Mouse (Mus musculus) testis, adult 2 months (tissue): ENCODE measurements around the gene Polr2m. TPM values are rescaled to one million over a fixed set of nuclear protein-coding genes. Genes with fewer than 3 reads are reported as not detected.
A peak's percentile ranks its signal among the peaks of the same experiment; 100 is the strongest.
"Not testable (repeated sequence)": the region's sequence is repeated elsewhere in the genome, so short reads cannot be mapped to it uniquely, and the experiment has no call there.

ENCODE experiments used
- H3K27ac ChIP-seq: fragments of 200-500 bp; 2 replicates; pipeline ENCODE4 v1.5.1; 2012; ENCODE audit warnings: low read depth, low read length; ENCODE audit not compliant: control insufficient read depth, insufficient read depth
- H3K27me3 ChIP-seq: fragments of 200-500 bp; 2 replicates; pipeline ENCODE4 v1.6.1; 2012; ENCODE audit warnings: mild to moderate bottlenecking, low read length, moderate library complexity; ENCODE audit not compliant: control insufficient read depth, insufficient read depth
- H3K36me3 ChIP-seq: fragments of 200-500 bp; 2 replicates; pipeline ENCODE4 v1.6.1; 2012; ENCODE audit warnings: mild to moderate bottlenecking, low read length; ENCODE audit not compliant: control insufficient read depth, insufficient read depth
- H3K4me1 ChIP-seq: fragments of 200-500 bp; 2 replicates; pipeline ENCODE4 v1.6.1; 2012; ENCODE audit warnings: low read length; ENCODE audit not compliant: control insufficient read depth, insufficient read depth
- H3K4me3 ChIP-seq: fragments of 200-500 bp; 2 replicates; pipeline ENCODE4 v1.5.1; 2012; ENCODE audit warnings: low read depth, mild to moderate bottlenecking, low read length, moderate library complexity, mixed read lengths; ENCODE audit not compliant: control insufficient read depth
- CTCF ChIP-seq: fragments of 200-500 bp; IDR thresholded peaks from 2 replicates; pipeline ENCODE4 v1.5.1; 2012; ENCODE audit warnings: low read depth, mild to moderate bottlenecking, inconsistent platforms, low read length, moderate library complexity; ENCODE audit not compliant: control insufficient read depth, insufficient read depth, insufficient replicate concordance
- POLR2A ChIP-seq: fragments of 200-500 bp; IDR thresholded peaks from 2 replicates; pipeline ENCODE4 v1.6.1; 2012; ENCODE audit warnings: low read depth, mild to moderate bottlenecking, inconsistent platforms, low read length, moderate library complexity; ENCODE audit not compliant: control insufficient read depth
- polyA plus RNA-seq: library from polyadenylated mRNA; depleted of rRNA; stranded (reverse); fragments of >200 nt; gene quantifications from 2 replicates; pipeline ENCODE4 v1.2.3, GENCODE M21; 2012

Gene Polr2m
- polyA plus RNA-seq, 1 experiment: 23.8 TPM

DNA sequence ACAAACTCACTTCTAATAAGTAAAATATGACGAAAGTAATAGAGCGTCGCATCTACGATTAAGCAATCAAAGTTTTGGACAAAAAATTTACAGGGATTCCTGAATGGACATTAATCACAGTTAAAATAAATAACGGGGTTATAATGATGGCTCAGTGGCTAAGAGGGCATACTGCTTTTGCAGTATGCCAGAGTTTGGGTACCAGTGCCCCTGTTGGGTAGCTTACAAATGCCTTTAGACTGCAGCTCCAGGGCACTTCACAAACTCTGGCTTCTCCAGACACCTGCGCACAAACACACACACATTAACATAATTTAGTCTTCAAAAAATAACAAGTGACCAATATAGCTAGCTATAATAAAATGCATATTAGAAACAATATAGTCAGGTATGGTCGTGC, 392 bp upstream of the Polr2m start:
- Histone ChIP-seq H3K27me3 (no peaks in the 10 kb centered on the region), H3K27ac (no peak overlapping the region), H3K36me3 (no peaks in the 10 kb centered on the region; the same call in 1 of the 2 replicates), H3K4me1 (no peaks in the 10 kb centered on the region; the same call in 1 of the 2 replicates), H3K4me3 (peak overlapping the region; percentile 99)
- TF ChIP-seq CTCF: no peak
- no peak for TF ChIP-seq POLR2A

DNA sequence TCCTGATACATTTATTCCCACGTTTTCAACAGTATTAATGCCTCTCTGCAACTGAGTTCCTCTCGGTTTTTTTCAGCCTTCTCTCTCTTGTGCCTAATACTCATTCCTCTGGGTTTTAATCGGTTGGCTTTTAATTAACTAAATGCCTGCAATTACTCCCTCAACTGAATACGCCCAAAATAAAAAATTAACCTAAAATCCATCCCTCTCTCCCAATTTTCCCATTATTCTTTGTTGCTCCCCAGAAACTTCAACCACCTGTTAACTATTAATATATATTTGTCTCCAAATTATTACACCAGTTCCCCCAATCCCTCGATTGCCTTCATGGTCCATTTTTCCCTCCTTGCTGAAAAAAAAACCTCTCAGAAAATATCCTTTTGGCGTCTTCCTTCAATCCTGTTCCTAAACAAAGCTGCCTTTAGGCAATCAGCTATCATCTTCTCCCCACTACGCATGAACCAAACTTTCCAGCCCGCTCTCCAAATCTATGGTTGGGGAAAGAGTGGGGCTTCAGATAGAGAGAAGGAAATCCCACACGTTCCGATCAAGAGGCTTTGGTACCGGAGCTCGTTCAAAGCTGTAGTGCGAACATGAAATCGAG, 762 bp downstream of the Polr2m start:
- no peaks in the 10 kb centered on the region; the same call in 1 of the 2 replicates for H3K36me3 ChIP-seq
- TF ChIP-seq POLR2A: no peak
- no peaks in the 10 kb centered on the region for H3K27me3 ChIP-seq
- peak overlapping the region; percentile 99 for H3K27ac ChIP-seq
- peak overlapping the region; percentile 99 for H3K4me3 ChIP-seq
- no peaks in the 10 kb centered on the region; the same call in 1 of the 2 replicates for H3K4me1 ChIP-seq

DNA sequence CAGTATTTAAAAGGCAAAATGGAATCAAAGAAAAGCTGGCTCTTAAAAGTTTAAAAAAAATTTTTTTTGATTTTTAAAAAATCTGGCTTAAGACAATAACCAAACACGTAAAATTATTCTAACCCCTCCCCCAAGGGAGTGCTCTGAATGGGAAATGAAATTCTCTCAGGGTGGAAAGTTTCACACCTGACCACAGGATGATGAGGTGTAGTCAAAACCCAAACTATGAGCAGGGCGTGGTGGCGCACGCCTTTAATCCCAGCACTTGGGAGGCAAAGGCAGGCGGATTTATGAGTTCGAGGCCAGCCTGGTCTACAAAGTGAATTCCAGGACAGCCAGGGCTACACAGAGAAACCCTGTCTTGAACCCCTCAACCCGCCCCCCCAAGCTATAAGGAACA, 1.9 kb downstream of the Polr2m start:
- H3K4me3 ChIP-seq, H3K27me3 ChIP-seq, H3K27ac ChIP-seq, H3K4me1 ChIP-seq, H3K36me3 ChIP-seq: not testable (repeated sequence)

DNA sequence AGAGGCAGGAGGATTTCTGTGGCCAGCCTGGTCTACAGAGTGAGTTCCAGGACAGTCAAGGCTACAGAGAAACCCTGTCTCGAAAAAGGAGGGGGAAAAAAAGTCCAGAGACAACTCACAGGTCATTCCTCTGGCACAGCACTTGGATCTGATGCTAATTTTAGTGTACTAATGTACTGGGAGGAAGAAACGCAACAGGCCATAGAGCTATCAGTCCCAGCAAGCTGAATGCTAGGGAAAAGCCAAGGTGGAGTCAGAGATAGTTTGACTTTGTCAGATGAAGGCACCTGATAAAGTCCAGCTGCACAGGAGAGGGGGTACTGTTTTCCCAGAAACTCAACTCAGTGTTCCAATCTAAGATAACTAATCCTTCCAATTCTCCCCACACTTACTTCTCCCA, 5.4 kb downstream of the Polr2m start:
- no peaks in the 10 kb centered on the region for H3K27me3 ChIP-seq
- H3K4me3 ChIP-seq: no peak overlapping the region
- H3K36me3 ChIP-seq: peaks cover 3% of the 10 kb centered on the region
- no peaks in the 10 kb centered on the region; the same call in 1 of the 2 replicates for H3K4me1 ChIP-seq
- H3K27ac ChIP-seq: no peak overlapping the region
- TF ChIP-seq CTCF (no peak), POLR2A (no peak)

DNA sequence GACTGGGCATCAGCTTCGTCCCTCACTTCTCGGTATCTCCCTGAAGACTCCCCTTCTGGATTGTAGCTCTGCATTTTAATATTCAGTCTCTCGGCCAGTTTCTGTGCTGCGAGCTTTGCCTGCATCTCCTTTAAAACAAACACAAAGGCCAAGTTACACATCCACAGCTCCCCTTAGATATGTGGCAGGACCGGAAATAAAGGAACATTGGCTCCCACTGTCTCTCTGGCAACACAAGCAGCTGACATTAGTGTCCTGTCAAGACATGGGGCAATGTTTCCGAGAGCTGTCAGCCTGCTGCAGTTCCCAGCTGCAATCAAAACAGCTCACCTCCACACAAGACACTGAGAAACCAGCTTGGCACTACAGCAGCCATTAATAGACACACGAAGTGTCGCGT, 6.3 kb downstream of the Polr2m start:
- Histone ChIP-seq H3K36me3 (peaks cover 3% of the 10 kb centered on the region), H3K27me3 (no peaks in the 10 kb centered on the region), H3K4me1 (no peaks in the 10 kb centered on the region), H3K27ac (no peak overlapping the region), H3K4me3 (no peak overlapping the region)
- TF ChIP-seq CTCF: no peak

DNA sequence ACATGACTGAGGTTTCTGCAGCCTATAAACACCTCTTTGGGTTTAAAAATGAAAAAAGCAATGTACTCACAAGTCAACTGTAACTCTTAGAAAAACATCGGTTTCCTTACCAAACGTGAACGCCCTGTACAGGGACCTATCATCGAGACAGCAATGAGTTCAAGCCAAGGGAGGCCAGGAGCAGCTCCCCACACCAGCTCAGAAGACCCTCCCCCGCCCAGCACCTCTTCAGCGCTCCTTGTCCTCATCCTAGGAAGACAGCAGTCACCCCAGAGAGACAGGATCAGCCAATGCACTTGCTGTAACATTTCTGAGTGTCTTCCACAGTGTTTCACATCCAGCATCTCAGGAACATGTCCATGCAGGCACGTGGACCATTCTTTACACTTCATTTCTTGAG, 7.1 kb downstream of the Polr2m start:
- Histone ChIP-seq H3K36me3 (peaks cover 3% of the 10 kb centered on the region), H3K4me1 (no peaks in the 10 kb centered on the region), H3K27me3 (no peaks in the 10 kb centered on the region), H3K4me3 (no peak overlapping the region), H3K27ac (no peak overlapping the region)
- no peak for TF ChIP-seq POLR2A
- no peak for TF ChIP-seq CTCF

DNA sequence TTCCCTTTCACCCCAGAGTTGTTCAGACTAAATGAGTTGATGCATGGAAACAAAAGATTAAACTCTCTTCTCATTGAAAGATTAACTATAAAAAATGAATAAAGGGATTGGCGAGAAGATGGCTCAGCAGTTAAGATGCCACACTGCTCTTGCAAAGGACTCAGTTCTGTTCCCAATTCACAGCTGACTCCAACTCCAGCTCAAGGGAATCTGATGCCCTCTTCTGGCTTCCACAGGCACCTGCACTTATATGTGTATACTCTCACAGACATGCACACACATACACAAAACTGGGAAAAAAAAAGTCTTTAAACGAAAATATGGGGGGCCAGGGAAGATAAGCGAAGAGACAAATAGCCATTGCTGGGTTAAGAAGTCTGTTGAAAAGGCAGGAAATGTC, 9.1 kb downstream of the Polr2m start:
- Histone ChIP-seq H3K36me3 (peaks cover 3% of the 10 kb centered on the region), H3K27me3 (no peaks in the 10 kb centered on the region), H3K4me1 (no peaks in the 10 kb centered on the region), H3K27ac (no peak overlapping the region), H3K4me3 (no peak overlapping the region)
- TF ChIP-seq POLR2A (no peak), CTCF (no peak)

DNA sequence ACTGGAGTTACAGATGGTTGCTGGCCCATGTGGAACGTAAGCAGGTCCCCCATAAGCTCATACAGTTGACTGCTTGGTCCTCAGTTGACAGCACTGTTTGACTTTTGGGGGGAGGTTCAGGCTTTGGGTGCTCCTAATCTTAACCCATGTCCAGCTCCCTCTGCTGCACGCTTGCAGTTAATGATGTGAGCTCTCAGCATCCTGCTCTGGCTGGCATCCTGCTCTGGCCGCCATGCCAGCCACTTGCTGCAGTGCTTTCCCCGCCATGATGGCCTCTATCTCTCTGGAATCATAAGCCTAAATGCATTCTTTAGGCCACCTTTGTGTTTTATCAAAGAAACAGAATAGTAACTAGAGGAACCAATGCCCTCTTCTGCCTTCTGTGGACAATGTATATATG, 10.2 kb downstream of the Polr2m start:
- Histone ChIP-seq H3K4me1 (no peaks in the 10 kb centered on the region), H3K27ac (no peak overlapping the region), H3K36me3 (peaks cover 3% of the 10 kb centered on the region), H3K4me3 (no peak overlapping the region), H3K27me3 (no peaks in the 10 kb centered on the region)
- TF ChIP-seq POLR2A (no peak), CTCF (no peak)
